Mouse (Mus musculus): ENCODE results near the gene Calr4.

DNA sequence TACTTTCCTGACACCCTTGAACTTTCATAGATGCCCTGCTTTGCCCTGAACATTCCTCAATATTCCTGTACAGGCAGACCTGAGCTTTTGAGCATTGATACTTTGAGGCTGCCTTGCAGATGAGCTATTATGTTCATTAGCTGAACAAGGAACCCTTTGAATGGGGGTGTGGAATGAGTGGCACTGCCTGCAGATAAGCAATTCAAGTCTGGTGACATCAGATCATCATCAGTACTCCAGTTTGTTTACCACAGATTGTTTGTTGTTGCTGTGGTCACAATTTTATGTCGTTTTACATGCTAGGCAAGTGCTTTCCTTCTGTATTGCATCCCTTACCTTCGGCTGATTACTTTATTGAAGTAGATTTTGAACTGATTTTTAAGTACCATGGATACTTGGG lies 62.2 kb downstream of the Calr4 start:
- no peak for TF ChIP-seq POLR2A (IDR thresholded peaks at IDR 0.05; ENCODE audit: borderline replicate concordance, low read depth, low read length)
- TF ChIP-seq CTCF (IDR thresholded peaks at IDR 0.05; ENCODE audit: low read depth, low read length), result no peak
